In the genomic region with DNA sequence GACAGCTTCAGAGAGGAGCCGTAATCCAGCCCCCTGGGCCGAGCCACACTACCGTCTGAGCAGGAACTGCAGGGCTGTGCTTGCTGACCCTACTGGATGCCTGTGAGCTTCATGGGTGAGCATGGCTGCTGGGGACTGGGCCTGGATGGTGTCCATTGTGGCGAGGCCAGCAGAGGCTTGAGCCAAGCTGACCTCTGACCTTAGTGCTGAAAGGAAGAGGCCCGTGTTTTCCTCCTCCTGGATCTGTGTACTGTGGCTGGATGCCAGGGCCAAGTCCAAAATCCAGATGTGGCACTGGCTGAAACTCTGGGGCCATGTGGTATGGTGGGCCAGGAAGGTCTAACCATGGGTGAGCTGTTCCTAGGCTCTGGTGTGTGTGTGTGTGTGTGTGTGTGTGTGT, we compare ENCODE assay signal across 9 mouse cellular contexts. TPM values are rescaled to one million over a fixed set of nuclear protein-coding genes. Genes with fewer than 3 reads are reported as not detected.
DNase-seq lines count a peak whose midpoint lies in the region; ATAC-seq and TF ChIP-seq lines count a peak whose summit lies in the region.
"Had no signal": no experiment of that assay in that cellular context is flagged by ENCODE, and none has a peak within 500 bp of the region (broad histone marks: within the 10 kb centered on the region; RNA-seq: fewer than 3 reads in every experiment).

No protein-coding gene starts in this region.

- intact Hi-C loops in left cerebral cortex, postnatal 36 days (cut with DNase I), result no loop called here

- H3K27me3 ChIP-seq in midbrain, embryonic 13.5 days, result no peaks in the 10 kb centered on the region
- no peaks in the 10 kb centered on the region for H3K27me3 ChIP-seq in midbrain, embryonic 11.5 days (ENCODE audit: control insufficient read depth, insufficient read depth, low read length)
- no peaks in the 10 kb centered on the region for H3K27me3 ChIP-seq in stomach, postnatal 0 days (ENCODE audit: control insufficient read depth, insufficient read depth, low read length)

- TF ChIP-seq EP300 in stomach, postnatal 0 days (optimal IDR thresholded peaks at IDR 0.05), result no peak

- ATAC-seq in midbrain, embryonic 13.5 days, result 0 out of 2 replicates have a peak, but pooled peaks have one; percentile 14
- no peak for ATAC-seq in midbrain, embryonic 11.5 days (ENCODE audit: low FRiP score)
- peak; percentile 40 for ATAC-seq in stomach, postnatal 0 days (ENCODE audit: low FRiP score, low TSS enrichment)
- ATAC-seq: hindbrain, embryonic 16.5 days had no signal

- H3K4me1 ChIP-seq in midbrain, embryonic 13.5 days (replicated peaks), result no peaks in the 10 kb centered on the region
- no peaks in the 10 kb centered on the region for H3K4me1 ChIP-seq in midbrain, embryonic 11.5 days (ENCODE audit: control insufficient read depth, insufficient read depth, low read length)
- H3K4me1 ChIP-seq in stomach, postnatal 0 days (replicated peaks; ENCODE audit: control insufficient read depth, insufficient read depth), result no peaks in the 10 kb centered on the region

- H3K27ac ChIP-seq in midbrain, embryonic 13.5 days, result no peak overlapping the region
- no peak overlapping the region for H3K27ac ChIP-seq in midbrain, embryonic 11.5 days (ENCODE audit: low read depth, low read length)
- H3K27ac ChIP-seq in stomach, postnatal 0 days (replicated peaks), result no peak overlapping the region

- H3K9me3 ChIP-seq in midbrain, embryonic 13.5 days, result no peaks in the 10 kb centered on the region
- H3K9me3 ChIP-seq in midbrain, embryonic 11.5 days (ENCODE audit: control insufficient read depth, low read length), result no peaks in the 10 kb centered on the region
- no peaks in the 10 kb centered on the region for H3K9me3 ChIP-seq in stomach, postnatal 0 days (ENCODE audit: control insufficient read depth, low read length)

- no peaks in the 10 kb centered on the region for H3K36me3 ChIP-seq in midbrain, embryonic 13.5 days
- H3K36me3 ChIP-seq in midbrain, embryonic 11.5 days (ENCODE audit: control insufficient read depth, insufficient read depth, low read length), result no peaks in the 10 kb centered on the region
- H3K36me3 ChIP-seq in stomach, postnatal 0 days (ENCODE audit: control insufficient read depth, insufficient read depth, low read length), result no peaks in the 10 kb centered on the region

- H3K9ac ChIP-seq in midbrain, embryonic 13.5 days (replicated peaks), result no peak overlapping the region
- no peak overlapping the region for H3K9ac ChIP-seq in midbrain, embryonic 11.5 days (ENCODE audit: low read length)
- H3K9ac ChIP-seq in stomach, postnatal 0 days (ENCODE audit: low read length), result no peak overlapping the region

- TF ChIP-seq CTCF in stomach, postnatal 0 days (IDR thresholded peaks at IDR 0.05; ENCODE audit: low read depth), result no peak

- no peak overlapping the region for H3K4me2 ChIP-seq in midbrain, embryonic 13.5 days (replicated peaks)
- H3K4me2 ChIP-seq in midbrain, embryonic 11.5 days, result no peak overlapping the region
- H3K4me2 ChIP-seq in stomach, postnatal 0 days (replicated peaks; ENCODE audit: low read depth), result no peak overlapping the region

- WGBS in midbrain, embryonic 13.5 days, result 26% methylated on average over 5 of the region's 5 CpGs
- WGBS in midbrain, embryonic 11.5 days, result 22% methylated on average over 5 of the region's 5 CpGs
- 47% methylated on average over 5 of the region's 5 CpGs for WGBS in stomach, postnatal 0 days

- no peak overlapping the region for H3K4me3 ChIP-seq in midbrain, embryonic 13.5 days (replicated peaks)
- H3K4me3 ChIP-seq in midbrain, embryonic 11.5 days (ENCODE audit: low read depth, low read length), result no peak overlapping the region
- H3K4me3 ChIP-seq in stomach, postnatal 0 days (ENCODE audit: low read depth, low read length), result no peak overlapping the region

- DNase-seq in adrenal gland, postnatal 10 days, result peak; percentile 77
- no peak for DNase-seq in adrenal gland, adult 18-20 months (ENCODE audit: low spot score in 2 of 2)
- no peak for DNase-seq in midbrain, embryonic 11.5 days (ENCODE audit: low spot score, missing footprints)
- peak; percentile 19 to 52 for DNase-seq in kidney, postnatal 4 days
- peak; percentile 43 for DNase-seq in stomach, postnatal 0 days (ENCODE audit: low spot score)
- DNase-seq in layer of hippocampus, adult 11-12 months (ENCODE audit: low spot score), result no peak
- no peak for DNase-seq in left cerebral cortex, postnatal 36 days (ENCODE audit: low spot score in 2 of 2)

RNA-seq across cellular contexts. Expression of gene Comp, which starts 9.3 kb away (rescaled TPM):
- total RNA-seq in adrenal gland, postnatal 10 days (2021), result 1 to 10 TPM in 1 of 2 experiments, under 1 TPM in 1; 0.97 to 2.0 TPM
- total RNA-seq in adrenal gland, adult 18-20 months (2021), result under 1 TPM in 1 of 2 experiments, not detected in 1; 0.35 TPM
- 0.21 and 0.42 TPM in 2 replicates for polyA plus RNA-seq in midbrain, embryonic 13.5 days (2015; fragmentation: Nextera tagmentation; extraction: Ambion mirVana)
- 0.21 TPM in 1 of 2 replicates, not detected in the other for polyA plus RNA-seq in midbrain, embryonic 11.5 days (2014; fragmentation: Nextera tagmentation; extraction: Ambion mirVana)
- 0.15 and 0.42 TPM in 2 replicates for polyA plus RNA-seq in stomach, postnatal 0 days (2015; fragmentation: Nextera tagmentation; extraction: Ambion mirVana)
- under 1 TPM; 0.25 to 0.88 TPM for total RNA-seq in left cerebral cortex, postnatal 36 days (2021)

RNA-seq across cellular contexts. Expression of gene Upf1, which starts 11.0 kb away (rescaled TPM):
- total RNA-seq in adrenal gland, postnatal 10 days (2021), result 10 to 100 TPM; 49.1 to 51.4 TPM
- total RNA-seq in adrenal gland, adult 18-20 months (2021), result 10 to 100 TPM; 64.0 to 70.2 TPM
- polyA plus RNA-seq in midbrain, embryonic 13.5 days (2015; fragmentation: Nextera tagmentation; extraction: Ambion mirVana), result 15.5 and 18.1 TPM in 2 replicates
- polyA plus RNA-seq in midbrain, embryonic 11.5 days (2014; fragmentation: Nextera tagmentation; extraction: Ambion mirVana), result 19.6 and 19.8 TPM in 2 replicates
- polyA plus RNA-seq in stomach, postnatal 0 days (2015; fragmentation: Nextera tagmentation; extraction: Ambion mirVana), result 9.5 and 9.6 TPM in 2 replicates
- total RNA-seq in left cerebral cortex, postnatal 36 days (2021), result 10 to 100 TPM; 59.2 to 66.3 TPM

RNA-seq across cellular contexts. Expression of gene Gdf1, which starts 34.4 kb away (rescaled TPM):
- total RNA-seq in adrenal gland, postnatal 10 days (2021), result 1 to 10 TPM in 1 of 2 experiments, under 1 TPM in 1; 0.88 to 1.2 TPM
- not detected for total RNA-seq in adrenal gland, adult 18-20 months (2021)
- 3.7 and 6.0 TPM in 2 replicates for polyA plus RNA-seq in midbrain, embryonic 13.5 days (2015; fragmentation: Nextera tagmentation; extraction: Ambion mirVana)
- polyA plus RNA-seq in midbrain, embryonic 11.5 days (2014; fragmentation: Nextera tagmentation; extraction: Ambion mirVana), result 0.43 and 1.3 TPM in 2 replicates
- polyA plus RNA-seq in stomach, postnatal 0 days (2015; fragmentation: Nextera tagmentation; extraction: Ambion mirVana), result 0.53 TPM in 2 replicates
- total RNA-seq in left cerebral cortex, postnatal 36 days (2021), result 10 to 100 TPM; 15.3 to 23.7 TPM

RNA-seq across cellular contexts. Expression of gene Cers1, which starts 48.5 kb away (rescaled TPM):
- total RNA-seq in adrenal gland, postnatal 10 days (2021), result 1 to 10 TPM; 2.3 to 3.7 TPM
- total RNA-seq in adrenal gland, adult 18-20 months (2021), result 1 to 10 TPM; 2.0 to 2.5 TPM
- 23.7 and 26.2 TPM in 2 replicates for polyA plus RNA-seq in midbrain, embryonic 13.5 days (2015; fragmentation: Nextera tagmentation; extraction: Ambion mirVana)
- 5.5 and 7.0 TPM in 2 replicates for polyA plus RNA-seq in midbrain, embryonic 11.5 days (2014; fragmentation: Nextera tagmentation; extraction: Ambion mirVana)
- 2.0 and 2.6 TPM in 2 replicates for polyA plus RNA-seq in stomach, postnatal 0 days (2015; fragmentation: Nextera tagmentation; extraction: Ambion mirVana)
- 100 to 1,000 TPM; 101 to 104 TPM for total RNA-seq in left cerebral cortex, postnatal 36 days (2021)

Comparison
In these comparisons a context has a peak if more than half of its experiments do, and no peak if none do; other contexts are left out.
1. DNase-seq: peak in adrenal gland, postnatal 10 days (single experiment), kidney, postnatal 4 days (2 of 2) and stomach, postnatal 0 days (single experiment); none in adrenal gland, adult 18-20 months (0 of 2), midbrain, embryonic 11.5 days (single experiment), layer of hippocampus, adult 11-12 months (single experiment) and left cerebral cortex, postnatal 36 days (0 of 2).
2. RNA of gene Gdf1, which starts 34.4 kb away (total RNA-seq): 15.3 to 23.7 TPM in left cerebral cortex, postnatal 36 days; 0.88 to 1.2 TPM in adrenal gland, postnatal 10 days and not detected in adrenal gland, adult 18-20 months; every median in the first group is over 4 times any median in the second.